Mouse (Mus musculus) stomach, embryonic 16.5 days (tissue): ENCODE measurements at regions not wholly inside any gene's neighbourhood (a gene's known extent, or its start where the extent isn't known, plus 50 kb on each side); places are given as distances from the start of the nearest gene placed in this dataset.
A peak's percentile ranks its signal among the peaks of the same experiment; 100 is the strongest.

Experiments used
- ATAC-seq: fragments of 200-750 bp; cut with Nextera tagmentation; 2 replicates; pipeline ENCODE4 v1.8.0; 2017; ENCODE audit warnings: moderate number of reproducible peaks, moderate TSS enrichment; ENCODE audit not compliant: insufficient read depth, low FRiP score
- H3K27ac ChIP-seq: fragments of 300-500 bp; sonication (generic); 2 replicates; pipeline ENCODE4 v1.5.1; 2014; ENCODE audit warnings: low read length
- H3K27me3 ChIP-seq: fragments of 300-500 bp; sonication (generic); 2 replicates; pipeline ENCODE4 v1.6.1; 2014; ENCODE audit warnings: low read length, control low read depth, mixed read lengths; ENCODE audit not compliant: control insufficient read depth, insufficient read depth
- H3K36me3 ChIP-seq: fragments of 300-500 bp; sonication (generic); 2 replicates; pipeline ENCODE4 v1.6.1; 2014; ENCODE audit warnings: low read length; ENCODE audit not compliant: control insufficient read depth, insufficient read depth
- H3K4me1 ChIP-seq: fragments of 300-500 bp; sonication (generic); 2 replicates; pipeline ENCODE4 v1.6.1; 2014; ENCODE audit warnings: low read length, control low read depth, mixed read lengths; ENCODE audit not compliant: control insufficient read depth, insufficient read depth
- H3K4me2 ChIP-seq: fragments of 300-500 bp; sonication (generic); 2 replicates; pipeline ENCODE4 v1.6.1; 2014; ENCODE audit warnings: low read depth, low read length, mixed read lengths
- H3K4me3 ChIP-seq: fragments of 300-500 bp; sonication (generic); replicated peaks from 2 replicates; pipeline ENCODE4 v1.5.1; 2014; ENCODE audit warnings: mild to moderate bottlenecking, low read length
- H3K9ac ChIP-seq: fragments of 300-500 bp; sonication (generic); 2 replicates; pipeline ENCODE4 v1.6.1; 2014; ENCODE audit warnings: low read length
- H3K9me3 ChIP-seq: fragments of 300-500 bp; sonication (generic); replicated peaks from 2 replicates; pipeline ENCODE4 v1.6.1; 2016; ENCODE audit warnings: low read length, control low read depth; ENCODE audit not compliant: control insufficient read depth
- WGBS: fragments of 180-500 bp; shearing (Covaris S2); extraction: QIAGEN DNeasy Blood & Tissue Kit; methylation state at CpG from one replicate; pipeline ENCODE4 v1.1.7; 2014; 5-methylcytosine and 5-hydroxymethylcytosine counted together

DNA sequence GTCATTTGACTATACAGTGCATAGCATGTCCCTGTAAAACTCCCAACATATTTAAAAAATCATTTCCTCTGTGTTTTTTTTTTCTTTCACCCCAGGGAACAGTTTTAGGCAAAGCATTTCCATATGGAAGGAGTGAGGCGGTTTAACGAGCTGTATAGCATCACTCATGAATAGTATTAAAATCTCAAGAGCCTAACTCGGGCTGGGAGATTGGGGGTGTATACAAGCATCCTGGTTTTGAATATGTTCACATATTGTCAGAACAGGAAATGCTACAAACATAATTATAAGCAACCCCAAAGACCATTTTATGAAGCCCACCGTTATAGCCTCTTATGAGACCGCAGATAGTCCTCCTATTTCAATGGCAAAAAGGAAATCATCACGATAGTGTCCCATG is 370.5 kb downstream of the Pros1 start:
- no peak overlapping the region for H3K4me3 ChIP-seq

DNA sequence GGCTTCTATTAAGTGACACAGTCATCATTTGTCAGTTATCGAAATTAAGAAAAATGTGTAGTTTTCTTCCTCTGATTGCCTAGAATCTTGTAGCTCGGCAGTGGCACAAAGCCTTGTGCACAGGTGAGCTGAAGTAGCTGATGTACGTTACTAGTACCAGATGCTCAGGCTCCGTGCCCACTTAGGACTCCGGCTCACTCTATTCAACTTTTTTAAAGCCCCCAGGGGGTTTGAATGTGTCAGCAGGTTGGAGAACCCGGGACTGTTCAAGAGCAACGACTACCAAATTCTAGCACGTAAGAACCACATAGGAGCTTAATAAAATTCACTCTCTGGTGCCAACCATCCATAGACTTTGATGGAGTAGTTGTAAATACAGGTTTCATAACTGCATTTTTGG is 371.0 kb downstream of the Pros1 start:
- Histone ChIP-seq H3K4me1 (0 out of 2 replicates have a peak, but pooled peaks cover 2% of the 10 kb centered on the region), H3K27ac (no peak overlapping the region), H3K4me3 (no peak overlapping the region), H3K27me3 (no peaks in the 10 kb centered on the region), H3K36me3 (no peaks in the 10 kb centered on the region), H3K9me3 (no peaks in the 10 kb centered on the region), H3K9ac (no peak overlapping the region), H3K4me2 (no peak overlapping the region)
- ATAC-seq = no peak
- WGBS = 83% methylated on average over 8 of the region's 8 CpGs

More for the DNA sequence above, 370.5 kb downstream of the Pros1 start:
- Histone ChIP-seq H3K9ac (no peak overlapping the region), H3K9me3 (no peaks in the 10 kb centered on the region), H3K4me1 (0 out of 2 replicates have a peak, but pooled peaks cover under 1% of the 10 kb centered on the region), H3K36me3 (no peaks in the 10 kb centered on the region), H3K27ac (no peak overlapping the region), H3K4me2 (no peak overlapping the region), H3K27me3 (no peaks in the 10 kb centered on the region)
- no peak for ATAC-seq
- WGBS = 74% methylated on average over 6 of the region's 6 CpGs

DNA sequence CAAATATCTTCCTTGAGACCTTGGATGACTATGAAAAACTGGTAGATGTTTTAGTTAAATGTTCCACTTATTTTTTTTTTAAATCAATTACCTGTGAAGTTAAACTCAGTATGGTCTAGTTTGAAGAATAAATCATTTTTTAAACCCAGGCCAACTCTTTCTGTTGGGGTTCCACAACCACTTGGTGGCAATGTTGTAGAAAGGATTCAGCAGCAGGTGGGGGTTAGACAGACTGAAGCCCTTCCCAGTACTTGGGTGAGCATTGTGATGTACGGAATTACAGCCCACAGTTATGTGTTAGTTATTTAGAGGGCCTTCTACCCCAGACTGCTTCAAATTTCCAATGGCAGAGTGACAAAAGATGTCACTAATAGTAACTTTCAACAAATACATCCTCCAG is 375.0 kb downstream of the Pros1 start:
- Histone ChIP-seq H3K4me1 (0 out of 2 replicates have a peak, but pooled peaks cover 2% of the 10 kb centered on the region), H3K27me3 (no peaks in the 10 kb centered on the region), H3K36me3 (no peaks in the 10 kb centered on the region), H3K27ac (no peak overlapping the region), H3K9ac (no peak overlapping the region), H3K4me2 (no peak overlapping the region), H3K9me3 (no peaks in the 10 kb centered on the region), H3K4me3 (no peak overlapping the region)
- ATAC-seq = no peak
- WGBS = 44% methylated on average over 1 of the region's 1 CpGs

DNA sequence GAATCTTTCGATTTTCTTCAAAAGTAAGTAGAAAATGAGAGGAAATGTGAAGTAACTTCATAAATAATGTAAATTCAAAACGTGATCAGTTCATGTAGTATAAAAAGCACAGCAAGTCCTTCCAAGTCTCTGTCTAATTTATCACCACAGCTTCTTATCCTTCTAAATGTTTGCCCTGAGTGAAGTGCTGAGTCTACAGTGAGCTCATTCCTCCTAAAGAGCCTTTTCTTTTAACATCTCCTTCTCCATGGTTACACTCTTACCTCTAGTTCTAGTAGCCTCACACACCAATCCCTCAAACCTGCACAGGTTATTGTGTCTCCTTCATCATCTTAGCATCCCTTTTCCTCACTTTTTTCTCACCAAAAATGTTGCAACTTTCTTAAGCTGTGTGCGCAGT is 375.5 kb downstream of the Pros1 start:
- ATAC-seq = no peak
- H3K4me3 ChIP-seq = no peak overlapping the region
- no peaks in the 10 kb centered on the region for H3K36me3 ChIP-seq
- no peaks in the 10 kb centered on the region for H3K9me3 ChIP-seq
- no peak overlapping the region; the same call in 1 of the 2 replicates for H3K27ac ChIP-seq
- 0 out of 2 replicates have a peak, but pooled peaks cover 2% of the 10 kb centered on the region for H3K4me1 ChIP-seq
- 65% methylated on average over 3 of the region's 3 CpGs for WGBS
- H3K4me2 ChIP-seq = no peak overlapping the region
- no peaks in the 10 kb centered on the region for H3K27me3 ChIP-seq
- no peak overlapping the region for H3K9ac ChIP-seq

DNA sequence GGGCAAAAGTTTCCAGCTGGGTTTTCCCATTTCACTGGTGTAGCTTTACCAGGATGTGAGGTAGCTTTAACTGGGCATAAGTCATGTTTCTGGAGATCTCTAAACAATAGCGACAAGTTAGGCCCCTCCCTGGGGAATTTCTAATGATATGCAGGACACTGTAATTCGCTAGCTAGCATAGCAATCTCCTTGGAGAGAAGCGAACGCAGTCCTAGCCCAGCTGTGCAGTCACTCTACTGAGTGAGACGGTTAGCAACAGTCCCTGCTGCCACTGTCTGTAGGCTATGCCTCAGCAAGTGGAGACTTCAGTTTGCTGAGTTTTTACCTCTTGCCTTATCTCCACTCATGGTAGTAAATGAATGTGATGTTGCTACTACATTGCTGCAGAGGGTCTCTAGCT is 416.1 kb downstream of the Pros1 start:
- Histone ChIP-seq H3K9me3 (no peaks in the 10 kb centered on the region), H3K4me1 (no peaks in the 10 kb centered on the region), H3K9ac (no peak overlapping the region), H3K27ac (no peak overlapping the region), H3K4me2 (no peak overlapping the region), H3K4me3 (no peak overlapping the region), H3K27me3 (no peaks in the 10 kb centered on the region), H3K36me3 (no peaks in the 10 kb centered on the region)
- ATAC-seq = no peak
- WGBS = 33% methylated on average over 5 of the region's 5 CpGs

DNA sequence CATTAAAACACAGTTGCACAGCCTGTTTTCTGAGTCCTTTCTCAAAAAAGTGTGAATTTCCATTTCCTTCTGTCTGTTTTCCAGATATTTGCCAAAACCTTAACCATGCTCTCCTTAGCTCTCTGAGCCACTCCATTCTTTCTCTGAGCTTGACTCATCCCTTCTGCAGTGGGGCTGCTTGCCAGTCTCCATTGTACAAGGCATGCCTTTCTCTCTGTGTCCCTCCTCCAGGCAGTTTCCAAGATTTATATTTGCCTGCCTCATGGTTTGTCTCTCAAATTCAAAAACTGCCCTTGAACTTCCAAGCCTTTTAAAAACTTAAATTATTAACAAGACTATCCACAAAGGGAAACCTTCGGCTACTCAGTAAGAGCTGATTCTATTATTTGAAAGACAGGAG is 423.4 kb downstream of the Pros1 start:
- ATAC-seq = no peak
- H3K27me3 ChIP-seq = no peaks in the 10 kb centered on the region
- WGBS = 73% methylated on average over 1 of the region's 1 CpGs
- H3K27ac ChIP-seq = no peak overlapping the region
- no peak overlapping the region for H3K4me3 ChIP-seq
- H3K9me3 ChIP-seq = no peaks in the 10 kb centered on the region
- no peaks in the 10 kb centered on the region for H3K36me3 ChIP-seq
- H3K4me2 ChIP-seq = no peak overlapping the region
- no peaks in the 10 kb centered on the region for H3K4me1 ChIP-seq
- no peak overlapping the region for H3K9ac ChIP-seq

DNA sequence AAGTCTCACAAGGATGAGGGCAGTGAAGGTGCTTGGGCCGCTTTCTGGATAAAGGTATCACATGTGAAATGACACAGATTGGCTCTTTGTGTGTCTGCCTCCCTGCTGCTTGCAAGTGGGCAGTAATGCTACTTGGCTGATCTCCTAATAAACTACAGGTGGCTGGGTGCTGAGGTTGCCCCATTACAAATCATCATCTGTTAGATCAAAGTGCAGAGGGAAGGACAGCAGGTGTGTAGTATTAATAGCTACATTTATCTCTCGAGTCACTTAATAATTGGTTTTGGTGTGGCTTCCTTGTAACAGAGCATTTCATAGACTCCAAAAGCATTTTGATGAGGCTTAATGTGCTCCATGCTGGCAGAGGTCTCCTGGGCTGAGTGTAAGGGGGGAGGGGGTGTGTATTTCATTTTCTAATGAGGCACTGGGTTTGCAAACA is 424.2 kb downstream of the Pros1 start:
- no peak for ATAC-seq
- H3K4me3 ChIP-seq = no peak overlapping the region
- 63% methylated on average over 2 of the region's 2 CpGs for WGBS

DNA sequence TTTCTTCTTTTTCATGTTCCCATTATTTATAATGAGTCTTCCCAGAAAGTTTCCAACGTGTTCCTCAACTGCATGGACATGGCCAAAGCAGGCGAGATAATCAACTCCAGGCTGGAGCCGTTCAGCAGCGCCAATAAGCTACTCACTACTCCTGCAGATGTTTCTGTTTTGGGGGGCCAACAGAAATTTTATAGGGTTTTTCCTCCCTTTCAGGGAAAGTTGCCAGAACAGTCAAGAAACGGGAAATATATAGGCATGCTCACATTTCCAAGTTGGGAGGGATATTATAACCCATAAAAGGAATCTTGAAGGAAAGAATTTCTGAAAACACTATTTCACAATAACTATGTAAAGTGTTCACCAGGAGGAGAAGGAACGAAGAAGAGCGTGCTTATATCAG is 433.5 kb downstream of the Pros1 start:
- no peak for ATAC-seq
- 54% methylated on average over 7 of the region's 7 CpGs for WGBS
- no peaks in the 10 kb centered on the region for H3K9me3 ChIP-seq
- no peaks in the 10 kb centered on the region for H3K27me3 ChIP-seq
- H3K4me1 ChIP-seq = no peaks in the 10 kb centered on the region
- H3K27ac ChIP-seq = no peak overlapping the region
- H3K4me3 ChIP-seq = no peak overlapping the region
- H3K36me3 ChIP-seq = no peaks in the 10 kb centered on the region
- H3K9ac ChIP-seq = no peak overlapping the region
- H3K4me2 ChIP-seq = no peak overlapping the region

More for the DNA sequence above, 424.2 kb downstream of the Pros1 start:
- no peak overlapping the region for H3K9ac ChIP-seq
- no peak overlapping the region for H3K27ac ChIP-seq
- H3K27me3 ChIP-seq = no peaks in the 10 kb centered on the region
- H3K4me1 ChIP-seq = no peaks in the 10 kb centered on the region
- H3K4me2 ChIP-seq = no peak overlapping the region
- H3K9me3 ChIP-seq = no peaks in the 10 kb centered on the region
- H3K36me3 ChIP-seq = no peaks in the 10 kb centered on the region

DNA sequence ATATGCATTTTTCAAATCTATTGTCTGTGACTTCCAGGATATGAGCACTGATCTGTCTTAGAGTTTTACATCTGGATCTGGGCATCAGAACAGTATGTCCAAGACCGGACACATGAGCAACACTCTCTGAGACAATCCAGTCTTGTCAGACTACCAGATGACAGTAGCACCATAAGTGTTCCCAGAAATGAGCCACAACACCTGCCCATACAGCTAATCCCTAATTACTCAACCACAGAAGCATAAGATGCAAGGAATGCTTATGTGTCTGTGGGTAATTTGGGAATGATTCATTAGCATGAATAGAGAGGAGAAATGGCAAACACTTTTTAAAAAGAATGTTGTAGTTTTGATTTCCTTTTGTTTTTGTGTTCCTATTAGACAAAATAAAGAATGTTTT is 457.6 kb downstream of the Pros1 start:
- no peak overlapping the region for H3K4me3 ChIP-seq
- H3K27ac ChIP-seq = no peak overlapping the region
- ATAC-seq = no peak
- H3K9me3 ChIP-seq = no peaks in the 10 kb centered on the region
- 81% methylated on average over 1 of the region's 1 CpGs for WGBS
- no peak overlapping the region for H3K9ac ChIP-seq
- H3K4me2 ChIP-seq = no peak overlapping the region
- H3K27me3 ChIP-seq = no peaks in the 10 kb centered on the region
- no peaks in the 10 kb centered on the region for H3K4me1 ChIP-seq
- H3K36me3 ChIP-seq = no peaks in the 10 kb centered on the region

DNA sequence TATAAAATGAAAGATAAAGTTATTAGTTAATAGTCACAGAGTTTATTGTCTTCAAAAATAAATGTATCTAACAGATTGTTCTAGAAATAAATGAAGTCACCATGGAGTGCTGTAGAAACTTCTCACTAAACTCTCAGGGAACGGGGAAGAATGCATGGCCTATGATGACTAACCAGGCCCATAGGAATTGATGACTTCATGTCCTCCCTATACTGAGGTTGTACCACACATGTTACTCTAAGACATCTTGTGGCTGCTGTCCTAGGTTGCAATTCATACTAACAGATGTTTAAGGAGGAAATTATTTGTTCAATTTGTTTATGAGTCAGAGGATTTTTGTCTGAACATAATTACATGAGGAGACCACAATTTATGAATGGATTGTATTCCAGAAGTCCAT is 459.4 kb downstream of the Pros1 start:
- Histone ChIP-seq H3K27me3 (no peaks in the 10 kb centered on the region), H3K27ac (no peak overlapping the region), H3K4me1 (no peaks in the 10 kb centered on the region), H3K36me3 (no peaks in the 10 kb centered on the region), H3K4me2 (no peak overlapping the region), H3K9me3 (no peaks in the 10 kb centered on the region), H3K4me3 (no peak overlapping the region), H3K9ac (no peak overlapping the region)
- peak; percentile 47; the same call in 1 of the 2 replicates for ATAC-seq
- 67% methylated on average over 1 of the region's 1 CpGs for WGBS
